Mouse (Mus musculus) CD8-positive naive resting alpha-beta T cell, adult 57 days (primary cell): ENCODE results near the gene Hif1an. TPM values are rescaled to one million over a fixed set of nuclear protein-coding genes. Genes with fewer than 3 reads are reported as not detected.

ENCODE experiments used
- total RNA-seq: library from RNA; stranded (reverse); gene quantifications from one replicate; pipeline ENCODE4 v1.2.4, GENCODE M21; 2023

Gene Hif1an
- total RNA-seq: 48.0 TPM

GRCm38 (mm10) chr19:44562652-44563206 lies at the start of gene Hif1an:
Hif1an (plus strand) TSS chr19:44562850.

GRCm38 (mm10) chr19:44545321-44546041 lies 17.2 kb upstream of the Hif1an start, which contains the start of gene Sec31b:
Sec31b (minus strand) TSS chr19:44545864.

GRCm38 (mm10) chr19:44552731-44553130 lies 9.9 kb upstream of the Hif1an start, which contains the start of gene Gm20538:
Gm20538 (minus strand) TSS chr19:44552831.

DNA sequence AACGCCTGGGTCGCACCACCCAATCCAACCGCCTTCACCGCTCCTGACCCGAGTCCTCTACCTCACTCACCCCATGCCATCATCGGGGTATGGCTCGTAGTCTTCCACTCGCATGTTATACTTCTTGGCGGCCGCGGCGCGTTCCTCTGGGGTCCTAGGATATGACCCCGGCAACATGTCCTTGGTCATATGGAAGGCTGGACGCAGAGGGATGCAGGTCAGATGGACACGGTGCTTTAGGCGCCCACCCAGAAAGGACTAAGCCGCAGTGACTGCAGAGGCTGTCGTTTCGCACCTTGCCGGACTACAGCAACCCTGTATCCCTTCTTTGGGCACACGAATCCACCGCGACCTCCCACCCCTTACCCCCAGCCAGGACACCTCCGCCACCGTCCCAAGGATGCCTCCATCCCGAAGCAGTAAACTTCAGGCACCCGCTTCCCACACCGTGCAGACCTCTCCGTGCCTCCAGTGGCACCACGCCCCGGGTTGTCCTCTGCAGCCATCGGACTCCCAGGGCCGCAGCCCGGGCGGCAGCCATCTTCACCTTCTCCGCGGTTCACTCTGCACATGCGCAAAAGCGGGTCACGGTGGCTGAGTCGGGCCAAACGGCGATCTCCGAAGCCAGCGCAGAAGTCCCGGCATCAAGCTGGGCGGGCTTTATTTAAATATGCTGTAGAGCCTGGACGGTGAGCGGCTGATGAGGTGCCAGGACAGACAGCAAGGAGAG lies 7.6 kb upstream of the Hif1an start, which contains the start of gene Ndufb8:
Ndufb8 (minus strand) TSS at position 580 of the 730 bp plus-strand sequence.

Other genes starting within 250 kb of the Hif1an start
- gene Scd4, start 229.8 kb upstream of the Hif1an start, total RNA-seq: 1.2 TPM
- gene Scd1, start 155.0 kb upstream of the Hif1an start, total RNA-seq: 52.4 TPM
- gene Wnt8b, start 69.4 kb upstream of the Hif1an start, total RNA-seq: not detected
- gene Sec31b, start 17.0 kb upstream of the Hif1an start, total RNA-seq: 2.8 TPM
- gene Gm20538, start 10.0 kb upstream of the Hif1an start, total RNA-seq: not detected
- 98.9 TPM for gene Ndufb8, start 7.4 kb upstream of the Hif1an start, total RNA-seq
- not detected for gene Pax2, start 193.2 kb downstream of the Hif1an start, total RNA-seq